Mouse (Mus musculus) left cerebral cortex, adult 9 months (tissue): ENCODE measurements at regions not wholly inside any gene's neighbourhood (a gene's known extent, or its start where the extent isn't known, plus 50 kb on each side); places are given as distances from the start of the nearest gene placed in this dataset.
A peak's percentile ranks its signal among the peaks of the same experiment; 100 is the strongest.
"Not testable (repeated sequence)": the region's sequence is repeated elsewhere in the genome, so short reads cannot be mapped to it uniquely, and the experiment has no call there.

Source experiments
- DNase-seq, 2 experiments: peaks; one replicate each; pipeline ENCODE4 v3.0.0; 2022; ENCODE audit warnings: low spot score in 2 of 2

DNA sequence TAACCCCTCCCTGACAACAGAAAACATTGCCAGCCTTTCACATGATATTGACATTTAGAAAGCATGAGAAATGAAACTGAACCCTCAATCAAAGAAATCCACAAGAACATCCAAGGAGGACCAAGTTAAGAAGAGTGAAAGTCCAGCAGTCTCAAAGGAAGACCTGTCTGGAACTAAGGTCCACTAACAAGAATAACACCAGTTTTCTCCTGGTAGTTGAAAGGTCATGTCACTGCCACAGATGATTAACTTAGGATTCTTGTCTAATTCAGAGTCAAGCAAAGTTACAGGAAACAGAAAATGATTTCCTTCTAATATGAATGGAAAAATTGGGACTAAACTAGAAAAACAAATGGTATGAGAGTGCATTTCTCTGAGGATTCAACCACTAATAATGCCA, 790.7 kb downstream of the Cypt12 start:
- DNase-seq: no peak

DNA sequence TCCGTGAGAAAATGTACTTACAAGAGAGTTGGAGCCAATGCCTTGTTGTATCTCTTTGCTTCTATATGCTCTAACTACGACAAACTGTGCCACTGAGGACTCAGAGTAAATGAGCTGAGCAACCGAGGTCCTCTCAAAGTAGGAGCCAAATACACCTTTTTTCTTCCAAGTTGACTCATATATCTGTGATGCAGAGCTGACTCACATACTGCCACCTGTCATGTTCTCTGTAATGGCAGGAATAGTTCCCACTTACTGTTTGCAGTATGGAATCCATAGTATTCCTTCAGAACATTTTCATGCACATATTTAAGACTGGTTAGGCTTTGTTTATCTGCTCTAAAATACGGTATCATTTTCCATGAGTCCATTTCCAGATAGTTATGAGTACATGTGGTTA, 792.1 kb downstream of the Cypt12 start:
- DNase-seq: no peak

GRCm38 (mm10) chr3:18743474-18743873, 795.3 kb downstream of the Cypt12 start:
- DNase-seq: no peak

DNA sequence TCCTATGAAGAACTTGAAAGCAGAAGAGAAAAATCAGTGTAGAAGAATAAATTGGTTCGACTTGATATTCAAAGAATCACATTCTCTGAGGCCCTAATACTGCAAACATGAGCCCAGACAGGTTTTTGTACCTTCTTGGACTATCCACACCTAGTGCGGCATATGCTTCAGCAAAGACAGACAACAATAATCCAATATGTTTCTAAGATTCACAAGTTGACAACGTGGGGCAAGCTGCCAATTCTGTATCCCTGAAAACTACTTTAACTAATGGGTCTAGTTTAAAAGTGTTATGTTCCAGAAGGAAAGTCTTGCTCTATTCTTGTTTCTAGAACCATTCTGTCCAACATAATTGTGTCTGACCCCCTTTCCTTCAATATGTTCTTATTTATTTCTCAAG, 796.0 kb downstream of the Cypt12 start:
- no peak for DNase-seq

DNA sequence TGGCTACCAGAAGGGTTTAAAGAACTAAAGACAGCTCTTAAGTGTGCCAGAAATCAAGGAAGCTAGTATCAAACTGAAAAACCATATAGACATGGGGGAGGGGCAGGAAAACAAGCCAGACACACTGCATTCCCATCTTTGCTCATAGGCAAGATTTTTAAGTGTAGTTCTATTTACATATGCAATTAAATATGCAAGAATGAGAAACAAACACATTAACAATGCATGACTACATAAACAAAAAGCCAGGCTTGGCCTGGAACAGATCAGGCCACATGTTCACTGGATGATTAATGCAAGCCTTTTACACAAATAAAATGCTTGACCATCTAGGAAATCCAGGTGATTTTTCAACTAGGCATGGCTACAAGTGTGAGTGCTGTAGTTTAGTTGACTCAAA, 798.0 kb downstream of the Cypt12 start:
- no peak for DNase-seq

- no peak for DNase-seq
Measured at GRCm38 (mm10) chr3:18746898-18747297, 798.7 kb downstream of the Cypt12 start.

DNA sequence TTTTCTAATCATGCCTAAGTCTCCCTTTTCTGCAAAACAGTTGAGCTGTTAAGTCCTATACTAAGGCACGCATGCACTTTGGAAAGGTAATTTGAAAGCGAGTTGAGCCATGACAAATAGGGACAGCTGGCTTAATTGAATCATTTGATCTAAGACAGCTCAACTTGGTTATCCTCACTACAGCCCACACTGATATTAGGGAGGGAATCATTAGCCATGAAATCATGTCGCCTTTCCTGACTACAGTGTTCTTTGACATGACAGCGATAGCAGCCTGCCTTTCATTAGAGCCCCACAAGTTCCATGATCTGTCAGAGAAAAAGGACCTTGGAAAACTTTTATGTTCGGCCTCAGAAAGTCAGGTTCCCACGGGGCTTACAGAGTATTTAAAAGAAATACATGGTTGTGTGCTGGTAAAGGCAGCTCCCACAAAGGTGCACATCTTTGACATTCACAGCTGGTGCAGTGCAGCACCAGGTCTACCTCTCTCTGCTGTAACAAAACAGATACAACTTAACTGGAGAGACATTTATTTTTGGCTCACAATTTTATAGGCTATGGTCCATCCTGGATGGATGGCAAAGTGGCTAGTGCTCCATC, 803.5 kb downstream of the Cypt12 start:
- no peak for DNase-seq

GRCm38 (mm10) chr3:18764301-18765078, 816.3 kb downstream of the Cypt12 start:
- DNase-seq: peak in 1 of 2 experiments; percentile 46

DNA sequence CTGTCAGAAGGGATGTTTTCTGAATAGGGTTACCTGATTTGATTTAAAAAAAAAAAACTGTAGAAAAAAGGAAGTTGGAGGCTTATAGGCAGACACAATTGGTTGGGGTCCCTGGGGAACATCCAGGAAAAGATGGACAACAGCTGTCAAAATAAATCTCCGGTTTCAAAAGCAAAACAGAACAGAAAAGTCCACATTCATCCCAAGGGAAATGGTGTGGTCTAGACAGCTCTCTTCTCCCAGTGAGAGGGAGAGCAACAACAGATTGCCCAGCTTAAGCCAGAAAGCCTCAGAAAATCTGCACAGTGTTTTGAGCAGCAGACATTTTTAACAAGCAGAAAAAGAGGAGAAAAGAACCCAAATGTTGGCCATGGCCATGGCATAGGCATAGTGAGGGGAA, 830.3 kb downstream of the Cypt12 start:
- DNase-seq: no peak

- no peak for DNase-seq
Measured at GRCm38 (mm10) chr3:18787531-18788176, 839.4 kb downstream of the Cypt12 start.

GRCm38 (mm10) chr3:18802794-18803193, 825.7 kb downstream of the 1700064H15Rik start:
- no peak for DNase-seq

DNA sequence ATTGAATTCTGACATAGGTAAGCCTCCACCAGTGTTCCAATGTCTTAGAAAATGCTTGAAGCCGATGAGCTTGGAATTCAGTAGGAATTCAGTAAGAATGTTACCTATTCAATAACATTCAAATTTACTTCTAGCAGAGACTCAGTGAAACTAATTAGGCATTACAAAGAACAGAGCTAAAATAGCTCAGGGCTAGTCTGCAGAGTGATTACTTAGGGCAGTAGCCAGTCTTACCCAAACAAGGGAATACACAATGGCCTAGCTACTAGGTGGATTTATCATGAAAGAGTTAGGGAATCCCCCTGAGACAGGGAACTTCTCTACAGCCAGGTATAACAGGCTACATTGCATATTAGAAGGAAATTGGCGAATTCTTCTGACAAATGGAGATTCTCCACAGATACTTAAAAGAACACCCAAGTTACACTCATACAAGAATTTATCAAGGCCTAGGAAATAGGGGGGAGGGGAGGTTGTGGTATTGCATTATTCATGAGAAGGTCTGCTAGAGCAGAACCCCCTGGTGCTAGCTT, 799.6 kb downstream of the 1700064H15Rik start:
- DNase-seq: not testable (repeated sequence)

GRCm38 (mm10) chr3:18868117-18868739, 760.2 kb downstream of the 1700064H15Rik start:
- no peak for DNase-seq

GRCm38 (mm10) chr3:18868758-18869157, 759.7 kb downstream of the 1700064H15Rik start:
- no peak for DNase-seq

DNA sequence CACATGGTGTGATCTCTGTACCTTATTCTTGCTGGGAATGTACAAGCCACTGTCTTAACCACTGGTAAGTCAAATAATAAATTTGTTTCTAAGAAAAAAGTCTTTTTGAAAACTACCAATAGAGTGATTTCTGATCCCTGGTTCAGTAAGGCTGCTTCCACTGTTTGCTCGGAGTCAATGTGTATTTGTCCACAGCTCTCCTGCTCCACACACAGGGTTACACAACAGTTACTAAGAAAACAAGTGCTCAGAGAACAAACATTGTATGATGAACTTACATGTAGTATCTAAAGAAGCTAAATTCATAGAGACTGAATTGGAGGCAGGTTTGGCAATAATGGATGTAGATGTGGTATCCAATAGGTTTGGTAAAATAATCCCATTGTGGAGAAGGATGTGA, 751.4 kb downstream of the 1700064H15Rik start:
- no peak for DNase-seq

- DNase-seq: no peak
Measured at GRCm38 (mm10) chr3:18877572-18877971, 750.9 kb downstream of the 1700064H15Rik start.

GRCm38 (mm10) chr3:18881186-18881585, 747.3 kb downstream of the 1700064H15Rik start:
- DNase-seq: no peak

DNA sequence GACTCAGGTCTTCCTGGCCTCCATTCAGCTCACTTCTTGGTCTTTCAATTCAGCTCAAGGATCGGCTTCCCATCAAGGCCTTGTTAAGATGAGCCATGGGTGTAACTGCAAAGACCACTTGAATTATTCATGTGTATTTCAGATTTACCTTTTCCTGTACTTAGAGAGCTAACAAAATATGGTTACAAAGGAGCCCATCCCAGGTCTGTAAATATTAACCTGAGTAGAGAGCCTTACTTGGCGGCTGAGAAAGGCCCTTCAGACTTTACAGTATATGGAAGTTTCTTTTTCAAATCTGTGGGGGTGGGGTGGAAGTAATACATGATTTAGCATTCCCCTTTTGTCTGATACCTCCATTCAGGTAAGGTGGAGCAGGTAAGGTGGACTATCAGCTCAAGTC, 735.7 kb downstream of the 1700064H15Rik start:
- no peak for DNase-seq

DNA sequence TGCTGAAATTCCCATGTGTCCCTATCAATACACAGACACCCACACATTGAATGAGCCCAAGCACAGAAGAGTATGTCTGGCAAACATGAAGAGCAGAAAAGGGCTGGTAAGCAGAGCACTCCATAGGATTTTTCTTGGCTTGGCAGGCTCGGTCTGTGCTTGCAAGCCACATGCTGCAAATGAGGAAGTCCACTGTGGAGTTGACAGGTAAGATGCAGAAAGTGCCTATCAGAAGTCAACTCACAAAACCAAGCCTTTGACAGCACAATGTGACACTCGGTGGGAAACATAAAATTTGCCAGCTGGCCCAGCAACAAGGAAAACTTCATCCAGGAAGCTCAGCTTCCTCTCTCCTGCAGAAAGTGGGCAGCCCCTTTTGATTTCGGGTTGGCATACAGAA, 722.7 kb downstream of the 1700064H15Rik start:
- DNase-seq: peak in 1 of 2 experiments; percentile 8

DNA sequence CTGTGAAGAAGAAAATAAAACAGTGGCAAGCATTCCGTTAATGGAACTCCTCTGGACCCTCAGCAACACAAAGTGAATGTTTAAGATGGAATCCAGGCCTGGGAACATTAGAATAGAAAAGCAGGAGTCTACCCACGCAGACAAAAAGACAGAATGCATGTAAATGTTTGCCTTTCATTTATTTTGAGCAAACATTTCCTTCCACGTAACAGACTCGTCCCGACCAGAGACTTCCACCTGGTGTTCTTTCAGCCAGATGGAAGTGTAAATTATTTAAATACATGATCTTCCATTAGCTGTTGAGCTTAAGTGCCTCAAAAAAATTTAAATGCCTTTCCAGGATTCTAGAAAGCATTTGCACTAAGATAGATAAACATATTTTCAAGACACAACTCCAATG, 722.3 kb downstream of the 1700064H15Rik start:
- no peak for DNase-seq

- no peak for DNase-seq
Measured at GRCm38 (mm10) chr3:18908737-18909136, 719.7 kb downstream of the 1700064H15Rik start.

GRCm38 (mm10) chr3:18928401-18929104, 699.9 kb downstream of the 1700064H15Rik start:
- no peak for DNase-seq
